Mouse (Mus musculus): ENCODE measurements at regions not wholly inside any gene's neighbourhood (a gene's known extent, or its start where the extent isn't known, plus 50 kb on each side); places are given as distances from the start of the nearest gene placed in this dataset.

- TF ChIP-seq NRF1 (IDR thresholded peaks at IDR 0.05; ENCODE audit: insufficient read depth, low read depth, low read length, poor library complexity, severe bottlenecking) (no peak), JUND (IDR thresholded peaks at IDR 0.05; ENCODE audit: low read depth, low read length) (no peak)
- no peaks in the 10 kb centered on the region for H3K9me3 ChIP-seq (replicated peaks; ENCODE audit: insufficient read depth, low read length)
- no peaks in the 10 kb centered on the region for H3K27me3 ChIP-seq (ENCODE audit: control insufficient read depth in 1 of 2, insufficient read depth in 2 of 2, low read length in 2 of 2)
- no peak overlapping the region for H3K27ac ChIP-seq (ENCODE audit: control insufficient read depth, low read depth, low read length)
- H3K36me3 ChIP-seq (ENCODE audit: control insufficient read depth in 1 of 2, insufficient read depth in 2 of 2, low read length in 2 of 2) = no peaks in the 10 kb centered on the region
- H3K79me2 ChIP-seq (ENCODE audit: control insufficient read depth, insufficient read depth, low read length, poor library complexity) = no peaks in the 10 kb centered on the region
- H3K4me1 ChIP-seq (ENCODE audit: control insufficient read depth in 1 of 2, insufficient read depth in 2 of 2, low read length in 2 of 2) = no peaks in the 10 kb centered on the region
- no peak for DNase-seq (ENCODE audit: low read depth, low spot score)
- no peak overlapping the region for H3K9ac ChIP-seq (ENCODE audit: control insufficient read depth, low read depth, low read length, poor library complexity, severe bottlenecking)
- H3K4me3 ChIP-seq (ENCODE audit: control insufficient read depth in 1 of 2, insufficient read depth in 1 of 2, low read depth in 2 of 2, low read length in 2 of 2) = no peak overlapping the region
These were observed 235.5 kb upstream of the Prickle1 start for GRCm38 (mm10) chr15:93831148-93831547.

- Histone ChIP-seq H3K4me3 (ENCODE audit: control insufficient read depth in 1 of 2, insufficient read depth in 1 of 2, low read depth in 2 of 2, low read length in 2 of 2) (no peak overlapping the region), H3K27me3 (ENCODE audit: control insufficient read depth in 1 of 2, insufficient read depth in 2 of 2, low read length in 2 of 2) (no peaks in the 10 kb centered on the region), H3K79me2 (ENCODE audit: control insufficient read depth, insufficient read depth, low read length, poor library complexity) (no peaks in the 10 kb centered on the region), H3K9me3 (replicated peaks; ENCODE audit: insufficient read depth, low read length) (no peaks in the 10 kb centered on the region), H3K4me1 (ENCODE audit: control insufficient read depth in 1 of 2, insufficient read depth in 2 of 2, low read length in 2 of 2) (no peaks in the 10 kb centered on the region), H3K36me3 (ENCODE audit: control insufficient read depth in 1 of 2, insufficient read depth in 2 of 2, low read length in 2 of 2) (no peaks in the 10 kb centered on the region), H3K9ac (ENCODE audit: control insufficient read depth, low read depth, low read length, poor library complexity, severe bottlenecking) (no peak overlapping the region), H3K27ac (ENCODE audit: control insufficient read depth, low read depth, low read length) (no peak overlapping the region)
- TF ChIP-seq NELFE (IDR thresholded peaks at IDR 0.05; ENCODE audit: low read depth, low read length) (no peak), SIN3A (IDR thresholded peaks at IDR 0.05; ENCODE audit: low read length) (no peak), GATA1 (IDR thresholded peaks at IDR 0.05; ENCODE audit: low read depth, low read length) (no peak), USF1 (IDR thresholded peaks at IDR 0.05; ENCODE audit: low read depth, low read length) (no peak), BHLHE40 (IDR thresholded peaks at IDR 0.05; ENCODE audit: borderline replicate concordance, low read depth, low read length) (no peak), UBTF (IDR thresholded peaks at IDR 0.05; ENCODE audit: borderline replicate concordance, insufficient read depth, low read depth, low read length) (no peak), RCOR1 (IDR thresholded peaks at IDR 0.05; ENCODE audit: low read depth, low read length) (no peak), HCFC1 (IDR thresholded peaks at IDR 0.05; ENCODE audit: low read depth, low read length) (no peak), EP300 (IDR thresholded peaks at IDR 0.05; ENCODE audit: low read depth in 1 of 2, low read length in 2 of 2) (no peak), MEF2A (IDR thresholded peaks at IDR 0.05; ENCODE audit: extremely low read depth, insufficient replicate concordance, low read depth, low read length, poor library complexity, severe bottlenecking) (no peak), TCF12 (IDR thresholded peaks at IDR 0.05; ENCODE audit: low read depth, low read length) (no peak), ZMIZ1 (IDR thresholded peaks at IDR 0.05; ENCODE audit: low read depth, low read length) (no peak), USF2 (IDR thresholded peaks at IDR 0.05; ENCODE audit: borderline replicate concordance in 1 of 2, insufficient read depth in 1 of 2, low read depth in 1 of 2, low read length in 2 of 2) (no peak), CHD2 (IDR thresholded peaks at IDR 0.05; ENCODE audit: low read length) (no peak)
- DNase-seq (ENCODE audit: low read depth, low spot score) = no peak
These were observed 229.3 kb upstream of the Prickle1 start for GRCm38 (mm10) chr15:93824729-93825694.
